Mouse (Mus musculus) T-cell, adult 66 days (primary cell): ENCODE measurements around the gene Cldn16. TPM values are rescaled to one million over a fixed set of nuclear protein-coding genes. Genes with fewer than 3 reads are reported as not detected.

Experiments
- total RNA-seq, 2 experiments: library from RNA; stranded (reverse); gene quantifications; 3 replicates in 1 of 2; 4 replicates in 1 of 2; pipeline ENCODE4 v1.2.4; 2023

Gene Cldn16
- total RNA-seq = not detected

GRCm38 (mm10) chr16:26462835-26463234, at the start of gene Cldn16:
Gene Cldn16, plus strand, starts transcription at chr16:26463135.

GRCm38 (mm10) chr16:26526669-26527068, 63.7 kb downstream of the Cldn16 start, which contains the start of gene Tmem207:
Gene Tmem207, minus strand, starts transcription at chr16:26526769.

Other genes with a start within 250 kb of the Cldn16 start
- gene Cldn1, start 91.3 kb upstream of the Cldn16 start, total RNA-seq = not detected
- not detected for gene Tmem207, start 63.6 kb downstream of the Cldn16 start, total RNA-seq
- gene Il1rap, start 118.6 kb downstream of the Cldn16 start, total RNA-seq = 10 to 100 TPM; 10.8 to 12.8 TPM